Mouse (Mus musculus) frontal cortex, postnatal 36 days (tissue): Measurements from ENCODE around the gene Slc22a14.
"Not testable (repeated sequence)": the region's sequence is repeated elsewhere in the genome, so short reads cannot be mapped to it uniquely, and the experiment has no call there.

Experiments used
- DNase-seq, 2 experiments: peaks; one replicate each; pipeline ENCODE4 v3.0.0; 2022; ENCODE audit warnings: low spot score in 2 of 2

The Slc22a14 gene

GRCm38 (mm10) chr9:119365284-119365683, at the start of gene Slc22a14:
Gene Slc22a14 (minus strand): TSS chr9:119365553.
- DNase-seq: no peak

- no peak for DNase-seq
Measured at GRCm38 (mm10) chr9:119409864-119410263, 44.5 kb upstream of the Slc22a14 start.

- DNase-seq: no peak
Measured at GRCm38 (mm10) chr9:119408898-119409664, 43.7 kb upstream of the Slc22a14 start.

- no peak for DNase-seq
Measured at GRCm38 (mm10) chr9:119407884-119408283, 42.5 kb upstream of the Slc22a14 start.

GRCm38 (mm10) chr9:119404090-119404489, 38.7 kb upstream of the Slc22a14 start:
- DNase-seq: no peak

- DNase-seq: peak in 1 of 2 experiments; percentile 30
Measured at GRCm38 (mm10) chr9:119403236-119403641, 37.9 kb upstream of the Slc22a14 start.

GRCm38 (mm10) chr9:119402253-119403235, 37.2 kb upstream of the Slc22a14 start:
- DNase-seq: peak; percentile 45 to 52

GRCm38 (mm10) chr9:119401801-119402214, 36.5 kb upstream of the Slc22a14 start, which contains the start of gene Acvr2b:
Gene Acvr2b (plus strand): TSS chr9:119402118.
- DNase-seq: peak; percentile 82 to 89

- DNase-seq: peak in 1 of 2 experiments; percentile 55
Measured at GRCm38 (mm10) chr9:119401351-119401750, 36.0 kb upstream of the Slc22a14 start.

GRCm38 (mm10) chr9:119394808-119395207, 29.5 kb upstream of the Slc22a14 start:
- DNase-seq: no peak

GRCm38 (mm10) chr9:119390214-119390613, 24.9 kb upstream of the Slc22a14 start:
- DNase-seq: no peak

GRCm38 (mm10) chr9:119388956-119389355, 23.6 kb upstream of the Slc22a14 start:
- no peak for DNase-seq

GRCm38 (mm10) chr9:119382603-119383002, 17.2 kb upstream of the Slc22a14 start:
- peak; percentile 4 to 16 for DNase-seq

GRCm38 (mm10) chr9:119378231-119378630, 12.9 kb upstream of the Slc22a14 start:
- DNase-seq: no peak

- no peak for DNase-seq
Measured at GRCm38 (mm10) chr9:119375556-119375955, 10.2 kb upstream of the Slc22a14 start.

GRCm38 (mm10) chr9:119375008-119375407, 9.7 kb upstream of the Slc22a14 start:
- DNase-seq: no peak

GRCm38 (mm10) chr9:119371251-119371650, 5.9 kb upstream of the Slc22a14 start:
- DNase-seq: no peak

GRCm38 (mm10) chr9:119370770-119371169, 5.4 kb upstream of the Slc22a14 start:
- not testable (repeated sequence) for DNase-seq

GRCm38 (mm10) chr9:119368367-119368766, 3.0 kb upstream of the Slc22a14 start:
- no peak for DNase-seq

- DNase-seq: no peak
Measured at GRCm38 (mm10) chr9:119363229-119363628, 2.1 kb downstream of the Slc22a14 start.

GRCm38 (mm10) chr9:119361416-119361815, 3.9 kb downstream of the Slc22a14 start:
- DNase-seq: no peak

- no peak for DNase-seq
Measured at GRCm38 (mm10) chr9:119358058-119358429, 7.3 kb downstream of the Slc22a14 start.
